Mouse (Mus musculus) liver, embryonic 14.5 days (tissue): Measurements from ENCODE around the gene Idh2.

Experiments
- CTCF ChIP-seq: IDR thresholded peaks from 2 replicates; pipeline ENCODE4 v1.5.1; 2016; ENCODE audit warnings: antibody characterized with exemption, low read depth, control low read depth
- EP300 ChIP-seq: IDR thresholded peaks from 2 replicates; pipeline ENCODE4 v1.6.1; 2016; ENCODE audit warnings: antibody characterized with exemption, low read depth

DNA sequence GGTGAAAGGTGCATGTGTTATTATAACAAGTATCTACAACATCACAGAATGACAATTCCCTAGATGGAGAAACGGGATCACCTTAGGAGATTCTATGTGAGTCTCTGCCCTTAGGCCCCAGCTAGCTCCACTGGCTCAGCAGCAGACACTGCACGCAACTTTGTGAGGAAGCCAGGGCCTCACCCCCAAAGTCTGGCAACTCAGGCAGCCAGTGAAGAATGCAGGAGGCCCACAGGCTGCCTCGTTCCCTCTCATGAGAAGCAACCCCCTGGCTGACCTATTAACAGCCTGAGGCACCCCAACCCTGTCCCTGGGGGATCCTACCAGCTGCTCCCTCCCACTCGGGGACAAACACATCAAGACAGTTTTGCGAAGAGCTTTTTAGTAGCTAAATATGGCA is 20.7 kb downstream of the Idh2 start:
- TF ChIP-seq CTCF (no peak), EP300 (no peak)
